Mouse (Mus musculus) MEL-GATA-1-ER (cell line): ENCODE data around the gene Kcnk3.

Experiments
- DNase-seq: peaks from one replicate; pipeline ENCODE4 v3.0.0-alpha.2; 2012; ENCODE audit warnings: low read depth; ENCODE audit errors: extremely low read depth

Kcnk3 gene

GRCm38 (mm10) chr5:30668637-30669495, 80.9 kb downstream of the Kcnk3 start:
- peak; percentile 36 for DNase-seq

DNA sequence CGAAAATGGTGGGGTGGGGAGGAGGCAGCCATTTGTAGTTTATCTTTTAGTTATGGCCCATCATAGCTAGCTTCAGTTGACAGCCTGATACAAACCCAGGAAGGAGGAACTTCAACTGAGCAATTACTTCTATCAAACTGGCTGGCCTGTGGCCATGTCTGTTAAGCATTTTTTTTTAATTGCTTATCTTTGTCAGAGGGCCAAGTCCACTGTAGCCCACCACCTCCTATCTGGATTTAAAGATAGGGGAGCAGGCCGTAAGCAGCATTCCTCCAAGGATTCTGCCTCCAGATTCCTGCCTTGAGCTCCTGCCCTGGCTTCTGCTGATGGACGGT, 81.5 kb downstream of the Kcnk3 start:
- DNase-seq, result peak; percentile 78

DNA sequence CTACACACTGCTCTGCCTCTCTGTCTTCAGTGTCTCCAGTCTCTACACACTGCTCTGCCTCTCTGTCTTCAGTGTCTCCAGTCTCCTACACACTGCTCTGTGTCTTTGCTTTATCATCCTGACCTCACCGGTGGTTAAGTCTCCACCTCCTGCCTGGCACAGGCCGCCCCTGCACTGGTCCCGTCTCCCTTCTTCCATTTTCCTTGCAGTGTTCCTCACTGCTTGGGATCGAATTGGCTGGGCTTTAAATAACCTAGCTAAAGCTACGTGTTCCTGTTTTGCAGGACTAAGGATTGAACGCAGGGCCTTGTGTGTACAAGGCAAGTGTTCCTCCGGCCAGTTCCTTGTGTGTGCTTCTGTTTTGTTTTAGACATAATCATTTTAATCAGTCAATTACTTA, 82.1 kb downstream of the Kcnk3 start:
- peak; percentile 37 for DNase-seq

- no peak for DNase-seq
Observed at GRCm38 (mm10) chr5:30674001-30674400, 86.0 kb downstream of the Kcnk3 start.
